Mouse (Mus musculus): ENCODE results near the gene Tmed10.

Gene Tmed10

GRCm38 (mm10) chr12:85374561-85375272, at the start of gene Tmed10:
TSS of gene Tmed10 (minus strand) at chr12:85374847.
- DNase-seq (ENCODE audit: extremely low read depth, low read depth) = peak; percentile 94

DNA sequence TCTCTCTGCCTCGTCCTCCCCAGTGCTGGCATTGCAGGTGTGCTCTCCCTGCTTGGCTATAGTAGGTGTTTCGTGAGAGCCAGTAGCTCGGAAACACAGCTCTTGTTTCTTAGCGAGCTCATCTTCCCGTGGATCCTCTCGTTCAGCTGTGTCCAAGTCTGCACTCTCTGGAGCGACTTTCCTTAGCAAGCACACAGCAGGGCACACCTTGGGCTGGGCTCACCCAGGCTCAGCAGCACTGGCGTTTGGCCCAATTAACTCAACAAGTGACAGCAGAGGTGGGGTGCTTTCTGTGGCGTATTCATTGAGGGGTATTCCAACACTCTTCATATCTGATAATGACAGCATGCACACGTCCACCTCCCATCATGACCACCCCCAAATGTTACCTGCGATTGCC, 48.6 kb upstream of the Tmed10 start:
- no peak for DNase-seq (ENCODE audit: extremely low read depth, low read depth)

DNA sequence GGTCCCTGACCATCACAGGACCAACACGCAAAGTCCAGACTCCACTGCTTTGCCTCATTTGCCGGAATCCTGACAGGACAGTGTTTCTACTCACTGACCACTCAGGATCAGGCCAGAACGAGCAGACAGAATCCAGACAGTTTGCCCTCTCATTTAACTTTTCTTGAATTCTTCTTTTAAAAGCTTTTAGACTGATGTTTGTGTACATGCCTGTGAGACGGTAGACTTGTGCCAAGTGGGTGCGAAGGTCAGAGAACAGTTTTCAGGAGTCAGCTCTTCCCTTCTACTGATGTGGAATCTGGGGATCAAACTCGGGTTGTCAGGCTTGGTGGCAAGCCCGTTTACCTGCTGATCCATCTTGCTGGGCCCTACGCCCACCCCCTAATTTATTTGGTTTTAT, 47.9 kb upstream of the Tmed10 start:
- DNase-seq (ENCODE audit: extremely low read depth, low read depth) = no peak

- no peak for DNase-seq (ENCODE audit: extremely low read depth, low read depth)
Measured at GRCm38 (mm10) chr12:85420945-85421344, 46.3 kb upstream of the Tmed10 start.

- no peak for DNase-seq (ENCODE audit: extremely low read depth, low read depth)
Measured at GRCm38 (mm10) chr12:85417845-85418244, 43.2 kb upstream of the Tmed10 start.

GRCm38 (mm10) chr12:85416298-85416697, 41.7 kb upstream of the Tmed10 start:
- no peak for DNase-seq (ENCODE audit: extremely low read depth, low read depth)

GRCm38 (mm10) chr12:85415876-85416275, 41.2 kb upstream of the Tmed10 start:
- DNase-seq (ENCODE audit: extremely low read depth, low read depth) = no peak

DNA sequence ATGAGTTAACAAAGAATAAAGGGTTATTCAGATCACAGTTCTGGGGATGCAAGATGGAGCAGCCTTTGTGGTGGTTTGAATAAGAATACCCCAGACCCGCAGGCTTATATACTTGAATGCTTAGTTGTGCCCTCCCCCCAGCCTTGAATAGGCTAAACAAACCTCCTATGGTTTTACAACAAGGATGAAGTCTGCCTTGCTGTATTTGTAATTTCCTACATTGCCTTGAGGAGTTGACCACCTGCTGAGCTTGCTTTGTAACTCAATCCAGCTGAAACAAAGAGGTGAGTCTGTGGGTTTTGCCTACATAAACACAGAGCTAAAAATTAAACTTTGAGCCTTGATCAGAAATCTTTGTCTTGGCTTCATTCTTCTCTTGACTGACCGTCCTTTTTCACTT, 36.5 kb upstream of the Tmed10 start:
- no peak for DNase-seq (ENCODE audit: extremely low read depth, low read depth)

DNA sequence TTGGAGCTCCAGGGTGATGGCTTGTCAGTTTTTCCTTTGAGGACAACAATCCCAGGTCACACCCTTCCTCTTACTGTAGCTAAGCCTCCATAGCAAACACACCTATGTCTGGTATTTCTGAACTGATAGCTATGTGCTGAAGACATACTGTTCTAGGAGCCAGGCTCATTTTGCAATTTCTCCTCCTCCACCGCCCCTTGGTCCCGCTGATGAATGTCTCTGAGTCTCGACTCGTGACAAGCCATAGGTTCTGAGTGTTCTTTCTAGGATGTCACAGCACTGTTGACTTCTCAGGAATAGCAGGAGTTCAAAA, 23.3 kb upstream of the Tmed10 start:
- DNase-seq (ENCODE audit: extremely low read depth, low read depth) = no peak

DNA sequence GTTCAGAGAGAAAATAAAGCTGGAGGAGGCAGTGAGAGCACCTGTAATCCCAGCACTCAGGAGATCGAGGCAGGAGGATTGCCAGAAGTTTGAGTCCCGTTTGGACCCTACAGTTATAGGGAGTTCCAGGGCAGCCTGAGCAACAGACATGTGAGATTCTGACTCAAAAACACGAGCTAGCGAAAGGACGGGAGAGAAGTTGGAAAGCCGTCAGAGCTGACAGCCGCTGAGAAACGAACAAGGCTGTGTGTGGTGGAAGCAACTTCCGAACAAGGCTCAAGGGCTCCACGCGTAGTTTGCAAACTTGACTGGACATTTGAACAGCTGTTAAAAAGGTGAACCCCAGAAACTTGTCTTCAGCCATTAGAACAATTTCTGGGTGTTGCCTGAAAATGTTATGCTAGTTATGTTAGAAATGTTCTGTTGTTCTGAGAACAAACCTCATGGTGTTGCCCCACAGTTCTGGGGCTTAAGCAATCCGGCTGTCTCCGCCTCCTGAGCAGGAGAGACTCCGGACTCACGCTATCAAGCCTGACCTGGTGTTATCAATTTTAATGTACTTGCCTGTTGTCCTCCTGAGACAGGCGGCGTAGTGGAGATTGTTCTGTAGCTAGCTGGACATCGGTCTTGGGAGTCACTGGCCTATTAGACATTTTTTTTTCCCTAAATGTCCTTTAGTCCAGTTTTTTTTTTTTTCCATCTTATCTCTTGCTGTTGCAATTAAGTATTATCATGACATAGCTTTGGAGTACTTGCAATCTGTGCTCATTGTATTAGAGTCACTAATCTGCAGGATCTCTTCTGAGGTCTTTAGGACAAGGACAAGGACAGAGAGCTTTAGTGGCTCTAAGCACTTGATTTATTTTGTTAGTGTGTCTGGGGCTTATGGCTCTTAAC, 22.7 kb upstream of the Tmed10 start:
- DNase-seq (ENCODE audit: extremely low read depth, low read depth) = no peak

DNA sequence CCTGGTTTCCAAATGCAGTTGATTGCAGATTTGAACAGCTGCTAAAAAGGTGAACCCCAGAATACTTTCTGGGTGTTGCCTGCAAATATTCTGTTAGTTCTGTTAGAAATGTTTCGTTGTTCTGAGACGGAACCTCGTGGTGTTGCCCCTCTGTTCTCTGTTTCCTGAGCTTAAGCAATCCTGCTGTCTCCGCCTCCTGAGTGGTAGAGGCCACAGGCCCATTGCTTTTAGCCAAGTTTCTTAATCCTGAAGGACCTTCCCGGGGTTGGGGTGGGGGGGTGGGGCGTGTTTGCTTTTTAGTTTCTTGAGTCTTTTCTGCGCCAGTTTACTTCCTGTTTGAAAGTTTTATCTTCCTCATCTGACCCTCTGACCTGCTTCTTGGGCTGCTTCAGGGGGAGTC, 19.3 kb upstream of the Tmed10 start:
- no peak for DNase-seq (ENCODE audit: extremely low read depth, low read depth)

DNA sequence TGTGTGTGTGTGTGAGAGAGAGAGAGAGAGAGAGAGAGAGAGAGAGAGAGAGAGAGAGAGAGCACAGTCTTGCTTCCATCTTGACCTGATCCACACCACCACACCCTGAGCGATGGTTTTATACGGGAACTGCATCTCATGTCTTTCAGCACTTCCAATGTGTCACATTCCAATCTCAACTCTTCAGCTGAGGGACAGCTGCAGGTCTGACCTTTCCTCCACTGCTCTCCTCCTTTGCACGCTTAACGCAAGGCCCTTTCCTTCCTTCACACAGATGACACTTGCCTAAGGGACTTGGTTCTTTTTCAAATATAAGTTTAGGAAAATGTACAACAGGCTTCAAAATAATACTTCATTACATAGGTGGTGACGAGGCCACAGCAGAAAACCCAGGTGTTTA, 18.9 kb upstream of the Tmed10 start:
- DNase-seq (ENCODE audit: extremely low read depth, low read depth) = no peak

GRCm38 (mm10) chr12:85391148-85391547, 16.5 kb upstream of the Tmed10 start:
- no peak for DNase-seq (ENCODE audit: extremely low read depth, low read depth)

DNA sequence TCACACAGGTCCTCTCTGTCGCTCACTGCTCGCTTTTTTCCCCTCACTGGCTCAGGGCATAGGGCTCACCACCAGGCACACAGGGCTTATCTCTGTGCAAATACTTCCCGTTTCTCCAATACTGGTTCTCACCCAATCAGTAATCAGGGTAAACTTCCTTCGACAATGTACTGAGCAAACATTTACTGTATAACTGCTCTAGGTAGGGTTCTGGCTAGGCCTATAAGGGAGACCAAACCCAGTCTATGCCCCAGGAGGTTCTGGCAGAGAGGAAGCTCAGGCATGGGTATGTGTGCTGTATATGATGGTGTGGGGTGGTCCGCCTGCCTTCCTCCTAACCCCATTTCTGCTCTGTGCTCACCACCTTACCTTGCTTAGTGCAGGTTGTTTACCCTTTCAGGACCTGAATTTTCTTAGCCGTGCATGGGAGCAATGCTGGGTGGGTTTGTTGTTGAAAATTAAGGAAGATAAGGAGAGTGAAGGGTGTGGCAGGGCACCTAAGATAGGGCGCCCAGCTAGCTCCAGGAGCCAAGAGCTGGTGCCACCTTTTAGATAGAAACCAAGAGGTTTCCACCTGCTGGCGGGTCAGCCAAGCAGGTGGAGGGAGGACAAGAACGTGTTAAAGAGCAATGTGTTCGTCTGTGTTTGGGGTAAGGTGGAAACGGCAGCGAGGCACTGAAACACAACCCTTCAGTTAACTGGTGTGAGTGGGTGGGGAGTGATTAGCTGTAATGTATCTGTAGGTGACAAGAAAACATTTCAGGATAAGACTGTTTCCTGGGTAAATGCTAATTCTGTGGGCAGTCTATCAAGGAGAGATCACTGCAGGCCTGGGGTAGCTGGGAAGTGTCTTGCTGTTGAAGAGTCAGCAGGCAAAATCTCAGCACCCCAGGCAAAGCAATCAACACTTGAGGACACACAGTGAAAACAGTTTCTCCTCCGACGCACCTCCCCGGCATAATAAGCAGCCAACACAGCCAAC, 14.8 kb upstream of the Tmed10 start:
- DNase-seq (ENCODE audit: extremely low read depth, low read depth) = peak; percentile 81

DNA sequence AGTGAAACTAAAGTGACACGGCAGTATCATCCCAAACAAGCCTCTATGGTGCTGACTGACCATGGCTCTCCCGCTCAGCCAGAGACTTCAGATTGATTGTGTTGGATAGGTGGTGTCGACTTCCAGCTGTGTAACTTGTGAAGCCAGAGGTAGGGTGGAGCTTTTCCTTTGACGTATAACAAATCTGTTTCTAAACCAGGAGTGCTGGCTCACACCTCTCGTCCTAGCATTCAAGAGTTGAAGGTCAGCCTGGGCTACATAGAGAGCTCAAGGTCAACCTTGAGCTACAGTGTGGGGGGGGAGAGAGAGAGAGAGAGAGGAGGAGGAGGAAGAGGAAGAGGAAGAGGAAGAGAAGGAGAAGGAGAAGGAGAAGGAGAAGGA, 11.3 kb upstream of the Tmed10 start:
- DNase-seq (ENCODE audit: extremely low read depth, low read depth) = no peak

DNA sequence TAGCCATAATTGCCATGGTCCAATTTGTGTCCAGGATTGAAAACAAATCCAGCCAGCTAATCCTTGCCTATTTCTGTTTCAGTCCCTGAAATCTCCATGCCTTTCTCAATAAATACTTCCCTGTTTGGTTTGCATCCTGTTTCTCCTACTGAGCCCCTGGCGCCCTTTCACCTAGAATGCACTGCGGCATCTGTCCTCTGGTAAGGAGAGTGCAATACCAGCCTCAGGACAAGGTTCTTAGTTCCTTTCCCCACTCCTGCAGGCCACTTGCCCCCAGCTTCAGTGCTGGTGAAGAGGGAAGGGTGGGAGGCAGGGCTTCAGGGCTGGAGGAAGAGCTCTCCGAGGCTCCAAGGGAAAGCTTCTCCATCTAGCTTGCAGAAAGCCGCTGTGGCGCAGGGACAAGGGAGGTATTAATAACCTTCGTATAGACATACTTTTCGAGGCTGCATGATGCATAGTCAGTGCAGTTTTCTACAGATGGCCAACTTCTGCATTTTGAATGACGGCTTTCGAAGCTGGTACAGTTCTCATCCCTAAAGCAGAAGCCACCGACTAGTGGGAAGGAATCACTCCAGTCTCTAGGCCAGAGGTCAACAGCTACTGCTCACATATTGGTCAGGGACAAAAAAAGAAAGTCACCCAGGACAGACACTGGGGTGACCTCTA, 10.8 kb upstream of the Tmed10 start:
- peak; percentile 25 for DNase-seq (ENCODE audit: extremely low read depth, low read depth)

- DNase-seq (ENCODE audit: extremely low read depth, low read depth) = no peak
Measured at GRCm38 (mm10) chr12:85382761-85383680, 8.4 kb upstream of the Tmed10 start.

DNA sequence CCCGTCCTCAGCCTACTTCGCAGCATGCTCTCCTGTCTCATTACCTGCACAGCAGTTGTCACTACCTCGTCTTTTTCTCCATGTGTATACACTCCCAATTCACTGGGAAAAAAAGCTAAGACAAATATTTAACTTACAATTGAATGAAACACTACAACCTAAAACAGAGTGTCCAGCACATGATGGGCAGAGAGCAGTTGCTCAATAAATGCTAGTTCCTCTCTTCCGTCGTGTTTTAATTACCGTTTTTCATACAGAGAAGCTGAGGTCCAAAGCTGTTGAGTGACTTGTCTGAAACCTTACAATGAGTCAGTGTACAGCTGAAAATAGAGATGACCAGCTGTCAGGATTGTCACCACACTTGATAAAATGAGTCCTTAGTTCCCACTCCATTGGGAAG, 6.9 kb upstream of the Tmed10 start:
- DNase-seq (ENCODE audit: extremely low read depth, low read depth) = no peak

DNA sequence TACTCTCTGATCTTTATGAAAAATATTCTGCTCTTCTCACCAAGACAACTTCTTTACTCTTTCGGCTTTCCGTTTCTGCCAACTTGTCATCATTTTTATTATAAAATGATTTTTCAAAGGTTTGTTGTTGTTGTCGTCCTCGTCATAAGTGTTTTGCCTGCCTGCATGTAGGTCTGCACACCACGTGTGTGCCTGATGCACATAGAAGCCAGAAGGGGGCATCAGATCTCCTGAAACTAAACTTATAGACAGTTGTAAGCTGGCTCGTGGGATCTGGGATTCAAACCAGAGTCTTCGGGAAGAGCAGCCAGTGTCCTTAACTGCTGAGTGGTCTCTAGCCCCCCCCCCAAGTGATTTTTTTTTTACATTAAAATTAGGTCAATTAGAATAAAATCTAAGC, 6.3 kb upstream of the Tmed10 start:
- peak; percentile 41 for DNase-seq (ENCODE audit: extremely low read depth, low read depth)

GRCm38 (mm10) chr12:85380308-85380707, 5.7 kb upstream of the Tmed10 start:
- no peak for DNase-seq (ENCODE audit: extremely low read depth, low read depth)
